Mouse (Mus musculus): ENCODE measurements around the gene Tiparp.

The Tiparp gene

GRCm38 (mm10) chr3:65527691-65528601 lies at the start of gene Tiparp:
TSS of gene Tiparp (plus strand) at chr3:65528410.
- peak; percentile 81 to 85 for DNase-seq (ENCODE audit: low spot score in 2 of 2)

GRCm38 (mm10) chr3:65480676-65481075 lies 47.5 kb upstream of the Tiparp start:
- DNase-seq (ENCODE audit: low spot score in 2 of 2), result no peak

GRCm38 (mm10) chr3:65482266-65482665 lies 45.9 kb upstream of the Tiparp start:
- DNase-seq (ENCODE audit: low spot score in 2 of 2), result no peak

- DNase-seq (ENCODE audit: low spot score in 2 of 2), result no peak
Observed at GRCm38 (mm10) chr3:65482698-65483407, 45.4 kb upstream of the Tiparp start.

- no peak for DNase-seq (ENCODE audit: low spot score in 2 of 2)
Observed at GRCm38 (mm10) chr3:65484161-65484733, 44.0 kb upstream of the Tiparp start.

GRCm38 (mm10) chr3:65487419-65488088 lies 40.7 kb upstream of the Tiparp start:
- no peak for DNase-seq (ENCODE audit: low spot score in 2 of 2)

GRCm38 (mm10) chr3:65488556-65489244 lies 39.5 kb upstream of the Tiparp start:
- peak in 1 of 2 experiments; percentile 7 for DNase-seq (ENCODE audit: low spot score in 2 of 2)

- no peak for DNase-seq (ENCODE audit: low spot score in 2 of 2)
Observed at GRCm38 (mm10) chr3:65489601-65490000, 38.6 kb upstream of the Tiparp start.

GRCm38 (mm10) chr3:65494291-65494763 lies 33.9 kb upstream of the Tiparp start:
- DNase-seq (ENCODE audit: low spot score in 2 of 2), result peak; percentile 15 to 17

- DNase-seq (ENCODE audit: low spot score in 2 of 2), result no peak
Observed at GRCm38 (mm10) chr3:65507766-65508165, 20.4 kb upstream of the Tiparp start.

GRCm38 (mm10) chr3:65510588-65510987 lies 17.6 kb upstream of the Tiparp start:
- no peak for DNase-seq (ENCODE audit: low spot score in 2 of 2)

GRCm38 (mm10) chr3:65515751-65516150 lies 12.5 kb upstream of the Tiparp start:
- no peak for DNase-seq (ENCODE audit: low spot score in 2 of 2)

GRCm38 (mm10) chr3:65516526-65516925 lies 11.7 kb upstream of the Tiparp start:
- no peak for DNase-seq (ENCODE audit: low spot score in 2 of 2)

GRCm38 (mm10) chr3:65517141-65517540 lies 11.1 kb upstream of the Tiparp start:
- DNase-seq (ENCODE audit: low spot score in 2 of 2), result no peak

- DNase-seq (ENCODE audit: low spot score in 2 of 2), result no peak
Observed at GRCm38 (mm10) chr3:65517747-65518527, 10.3 kb upstream of the Tiparp start.

GRCm38 (mm10) chr3:65521391-65521790 lies 6.8 kb upstream of the Tiparp start:
- no peak for DNase-seq (ENCODE audit: low spot score in 2 of 2)

GRCm38 (mm10) chr3:65523397-65523796 lies 4.8 kb upstream of the Tiparp start:
- DNase-seq (ENCODE audit: low spot score in 2 of 2), result no peak

- DNase-seq (ENCODE audit: low spot score in 2 of 2), result no peak
Observed at GRCm38 (mm10) chr3:65525731-65526130, 2.5 kb upstream of the Tiparp start.

- no peak for DNase-seq (ENCODE audit: low spot score in 2 of 2)
Observed at GRCm38 (mm10) chr3:65527196-65527595, 1.0 kb upstream of the Tiparp start.

Data from right cerebral cortex, adult 2 months (tissue).